ENCODE assay signal across 17 mouse cellular contexts in genomic region chr4:83956252-83956904, GRCm38 (mm10).
A peak's percentile ranks its signal among the peaks of the same experiment; 100 is the strongest.
DNase-seq lines count a peak whose midpoint lies in the region; ATAC-seq lines count a peak whose summit lies in the region.
"Had no signal": no experiment of that assay in that cellular context is flagged by ENCODE, and none has a peak within 500 bp of the region (broad histone marks: within the 10 kb centered on the region; RNA-seq: fewer than 3 reads in every experiment).

No protein-coding gene starts in this region.

- 87% methylated on average over 12 of the region's 12 CpGs for WGBS in embryonic facial prominence, embryonic 12.5 days
- WGBS in forebrain, embryonic 13.5 days: 91% methylated on average over 12 of the region's 12 CpGs

- no peaks in the 10 kb centered on the region for H3K36me3 ChIP-seq in embryonic facial prominence, embryonic 12.5 days
- no peaks in the 10 kb centered on the region for H3K36me3 ChIP-seq in forebrain, embryonic 13.5 days (ENCODE audit: poor library complexity, severe bottlenecking)
- H3K36me3 ChIP-seq: heart, embryonic 13.5 days; hindbrain, embryonic 13.5 days; liver, embryonic 13.5 days had no signal

- ATAC-seq in embryonic facial prominence, embryonic 12.5 days (ENCODE audit: insufficient number of reproducible peaks, insufficient read depth, low FRiP score, low TSS enrichment): 0 out of 2 replicates have a peak, but pooled peaks have one; percentile 52
- no peak for ATAC-seq in forebrain, embryonic 13.5 days
- ATAC-seq: intestine, postnatal 0 days had no signal

- peaks cover 8% of the 10 kb centered on the region; the same call in 1 of the 2 replicates for H3K9me3 ChIP-seq in embryonic facial prominence, embryonic 12.5 days
- no peaks in the 10 kb centered on the region for H3K9me3 ChIP-seq in forebrain, embryonic 13.5 days (replicated peaks)
- H3K9me3 ChIP-seq: hindbrain, embryonic 13.5 days; liver, embryonic 13.5 days had no signal

- DNase-seq in testis, postnatal 10 days (ENCODE audit: low spot score): peak; percentile 19
- no peak for DNase-seq in testis, postnatal 14 days (ENCODE audit: low spot score)
- peak; percentile 25 for DNase-seq in cerebellum, adult 9-11 months
- no peak for DNase-seq in urinary bladder, postnatal 36 days (ENCODE audit: low spot score in 2 of 2)
- DNase-seq in thymus, postnatal 25 days: no peak
- DNase-seq: adrenal gland, adult 2 months; B cell, adult 2 months; gastrocnemius, adult 2 months; liver, embryonic 13.5 days; lung, postnatal 4 days; thymus, postnatal 36 days had no signal

- H3K4me2 ChIP-seq in embryonic facial prominence, embryonic 12.5 days (replicated peaks): no peak overlapping the region
- no peak overlapping the region for H3K4me2 ChIP-seq in forebrain, embryonic 13.5 days
- H3K4me2 ChIP-seq: heart, embryonic 13.5 days; hindbrain, embryonic 13.5 days; liver, embryonic 13.5 days; lung, embryonic 14.5 days had no signal

- H3K27me3 ChIP-seq in embryonic facial prominence, embryonic 12.5 days: no peaks in the 10 kb centered on the region
- H3K27me3 ChIP-seq in forebrain, embryonic 13.5 days: no peaks in the 10 kb centered on the region
- H3K27me3 ChIP-seq: heart, embryonic 13.5 days; hindbrain, embryonic 13.5 days; liver, embryonic 13.5 days had no signal

- peak overlapping the region; percentile 19; the same call in 1 of the 2 replicates for H3K27ac ChIP-seq in embryonic facial prominence, embryonic 12.5 days
- H3K27ac ChIP-seq in forebrain, embryonic 13.5 days: no peak overlapping the region
- H3K27ac ChIP-seq: gastrocnemius, adult 2 months; heart, embryonic 13.5 days; hindbrain, embryonic 13.5 days; liver, embryonic 13.5 days had no signal

- H3K4me3 ChIP-seq in embryonic facial prominence, embryonic 12.5 days: no peak overlapping the region
- no peak overlapping the region for H3K4me3 ChIP-seq in forebrain, embryonic 13.5 days
- H3K4me3 ChIP-seq: gastrocnemius, adult 2 months; heart, embryonic 13.5 days; hindbrain, embryonic 13.5 days; liver, embryonic 13.5 days had no signal

- H3K9ac ChIP-seq in embryonic facial prominence, embryonic 12.5 days: no peak overlapping the region
- H3K9ac ChIP-seq in forebrain, embryonic 13.5 days: no peak overlapping the region
- H3K9ac ChIP-seq: heart, embryonic 13.5 days; hindbrain, embryonic 13.5 days; liver, embryonic 13.5 days; lung, embryonic 14.5 days had no signal

- H3K4me1 ChIP-seq in embryonic facial prominence, embryonic 12.5 days: peaks cover 11% of the 10 kb centered on the region; the same call in 1 of the 2 replicates
- no peaks in the 10 kb centered on the region for H3K4me1 ChIP-seq in forebrain, embryonic 13.5 days
- H3K4me1 ChIP-seq: heart, embryonic 13.5 days; hindbrain, embryonic 13.5 days; liver, embryonic 13.5 days had no signal

Comparison
In these comparisons a context has a peak if more than half of its experiments do, and no peak if none do; other contexts are left out.
1. DNase-seq: peak in testis, postnatal 10 days (single experiment) and cerebellum, adult 9-11 months (single experiment); none in testis, postnatal 14 days (single experiment), urinary bladder, postnatal 36 days (0 of 2) and thymus, postnatal 25 days (single experiment).